Mouse (Mus musculus): Measurements from ENCODE around the gene Ankrd44. TPM values are rescaled to one million over a fixed set of nuclear protein-coding genes. Genes with fewer than 3 reads are reported as not detected.

The Ankrd44 gene
- 2.2 TPM for polyA plus RNA-seq (2012; fragmentation: generic; extraction: Trizol)
- long read RNA-seq, experiment 1, partial matches to known transcripts: 0 of 2 reads
- long read RNA-seq, experiment 1, other reads (novel, unspliced or antisense): 1 of 2 reads
- long read RNA-seq, experiment 2, full-length matches to known transcripts: 5 of 13 reads
- long read RNA-seq, experiment 2, partial matches to known transcripts: 3 of 13 reads
- long read RNA-seq, experiment 2, other reads (novel, unspliced or antisense): 5 of 13 reads

GRCm38 (mm10) chr1:54925971-54926771, at the start of gene Ankrd44:
TSS of gene Ankrd44 (minus strand) at chr1:54926387.
- Histone ChIP-seq H3K36me3 (ENCODE audit: control insufficient read depth, insufficient read depth) (no peaks in the 10 kb centered on the region), H3ac (ENCODE audit: control insufficient read depth, insufficient read length, low read depth) (peak within 1 kb of the TSS; percentile 67), H3K27me3 (ENCODE audit: control insufficient read depth, insufficient read depth, insufficient read length) (no peaks in the 10 kb centered on the region), H3K4me3 (ENCODE audit: insufficient read depth, poor library complexity, severe bottlenecking) (peak within 1 kb of the TSS; percentile 37), H3K79me2 (ENCODE audit: control insufficient read depth, insufficient read depth) (no peaks in the 10 kb centered on the region), H3K79me3 (ENCODE audit: low read depth) (no peaks in the 10 kb centered on the region)
- TF ChIP-seq MYOD1 (IDR thresholded peaks at IDR 0.05; ENCODE audit: control insufficient read depth, insufficient read length, low read depth) (no peak), CTCF (IDR thresholded peaks at IDR 0.05; ENCODE audit: control insufficient read depth, insufficient read depth, insufficient read length) (peak; percentile 96), MAX (IDR thresholded peaks at IDR 0.05) (no peak)

GRCm38 (mm10) chr1:54971687-54972404, 45.7 kb upstream of the Ankrd44 start:
- no peak overlapping the region for H3K4me3 ChIP-seq (ENCODE audit: insufficient read depth, poor library complexity, severe bottlenecking)
- H3K36me3 ChIP-seq (ENCODE audit: control insufficient read depth, insufficient read depth): no peaks in the 10 kb centered on the region
- no peak overlapping the region for H3ac ChIP-seq (ENCODE audit: control insufficient read depth, insufficient read length, low read depth)
- no peaks in the 10 kb centered on the region for H3K27me3 ChIP-seq (ENCODE audit: control insufficient read depth, insufficient read depth, insufficient read length)
- H3K79me3 ChIP-seq (ENCODE audit: low read depth): no peaks in the 10 kb centered on the region
- no peaks in the 10 kb centered on the region for H3K79me2 ChIP-seq (ENCODE audit: control insufficient read depth, insufficient read depth)
- no peak for TF ChIP-seq USF1 (IDR thresholded peaks at IDR 0.05; ENCODE audit: low read depth)
- no peak for TF ChIP-seq MYOG (IDR thresholded peaks at IDR 0.05; ENCODE audit: control insufficient read depth, extremely low read depth, insufficient read length)
- no peak for TF ChIP-seq FOSL1 (IDR thresholded peaks at IDR 0.05; ENCODE audit: insufficient read depth, low read length, poor library complexity, severe bottlenecking)
- no peak for TF ChIP-seq CEBPB (IDR thresholded peaks at IDR 0.05; ENCODE audit: low read depth)
- TF ChIP-seq MAX (IDR thresholded peaks at IDR 0.05): no peak
- no peak for TF ChIP-seq CTCF (IDR thresholded peaks at IDR 0.05; ENCODE audit: control insufficient read depth, insufficient read depth, insufficient read length)
- no peak for TF ChIP-seq MYOD1 (IDR thresholded peaks at IDR 0.05; ENCODE audit: control insufficient read depth, insufficient read length, low read depth)

GRCm38 (mm10) chr1:54966858-54967257, 40.7 kb upstream of the Ankrd44 start:
- Histone ChIP-seq H3K4me3 (ENCODE audit: insufficient read depth, poor library complexity, severe bottlenecking) (no peak overlapping the region), H3K27me3 (ENCODE audit: control insufficient read depth, insufficient read depth, insufficient read length) (no peaks in the 10 kb centered on the region), H3K79me3 (ENCODE audit: low read depth) (no peaks in the 10 kb centered on the region), H3K79me2 (ENCODE audit: control insufficient read depth, insufficient read depth) (no peaks in the 10 kb centered on the region), H3ac (ENCODE audit: control insufficient read depth, insufficient read length, low read depth) (no peak overlapping the region), H3K36me3 (ENCODE audit: control insufficient read depth, insufficient read depth) (no peaks in the 10 kb centered on the region)
- TF ChIP-seq CEBPB (IDR thresholded peaks at IDR 0.05; ENCODE audit: low read depth): no peak
- TF ChIP-seq MYOG (IDR thresholded peaks at IDR 0.05; ENCODE audit: control insufficient read depth, extremely low read depth, insufficient read length): no peak
- TF ChIP-seq FOSL1 (IDR thresholded peaks at IDR 0.05; ENCODE audit: insufficient read depth, low read length, poor library complexity, severe bottlenecking): no peak
- no peak for TF ChIP-seq CTCF (IDR thresholded peaks at IDR 0.05; ENCODE audit: control insufficient read depth, insufficient read depth, insufficient read length)
- TF ChIP-seq USF1 (IDR thresholded peaks at IDR 0.05; ENCODE audit: low read depth): no peak
- no peak for TF ChIP-seq MAX (IDR thresholded peaks at IDR 0.05)
- TF ChIP-seq MYOD1 (IDR thresholded peaks at IDR 0.05; ENCODE audit: control insufficient read depth, insufficient read length, low read depth): no peak

GRCm38 (mm10) chr1:54965159-54965995, 39.2 kb upstream of the Ankrd44 start:
- no peaks in the 10 kb centered on the region for H3K79me3 ChIP-seq (ENCODE audit: low read depth)
- no peak overlapping the region for H3ac ChIP-seq (ENCODE audit: control insufficient read depth, insufficient read length, low read depth)
- no peak overlapping the region for H3K4me3 ChIP-seq (ENCODE audit: insufficient read depth, poor library complexity, severe bottlenecking)
- H3K79me2 ChIP-seq (ENCODE audit: control insufficient read depth, insufficient read depth): no peaks in the 10 kb centered on the region
- H3K36me3 ChIP-seq (ENCODE audit: control insufficient read depth, insufficient read depth): no peaks in the 10 kb centered on the region
- TF ChIP-seq CEBPB (IDR thresholded peaks at IDR 0.05; ENCODE audit: low read depth) (no peak), MYOG (IDR thresholded peaks at IDR 0.05; ENCODE audit: control insufficient read depth, extremely low read depth, insufficient read length) (no peak), MYOD1 (IDR thresholded peaks at IDR 0.05; ENCODE audit: control insufficient read depth, insufficient read length, low read depth) (no peak), USF1 (IDR thresholded peaks at IDR 0.05; ENCODE audit: low read depth) (no peak), CTCF (IDR thresholded peaks at IDR 0.05; ENCODE audit: control insufficient read depth, insufficient read depth, insufficient read length) (no peak), FOSL1 (IDR thresholded peaks at IDR 0.05; ENCODE audit: insufficient read depth, low read length, poor library complexity, severe bottlenecking) (no peak), MAX (IDR thresholded peaks at IDR 0.05) (no peak)
- no peaks in the 10 kb centered on the region for H3K27me3 ChIP-seq (ENCODE audit: control insufficient read depth, insufficient read depth, insufficient read length)

- Histone ChIP-seq H3K79me2 (ENCODE audit: control insufficient read depth, insufficient read depth) (no peaks in the 10 kb centered on the region), H3K36me3 (ENCODE audit: control insufficient read depth, insufficient read depth) (no peaks in the 10 kb centered on the region), H3ac (ENCODE audit: control insufficient read depth, insufficient read length, low read depth) (no peak overlapping the region), H3K4me3 (ENCODE audit: insufficient read depth, poor library complexity, severe bottlenecking) (no peak overlapping the region), H3K79me3 (ENCODE audit: low read depth) (no peaks in the 10 kb centered on the region), H3K27me3 (ENCODE audit: control insufficient read depth, insufficient read depth, insufficient read length) (no peaks in the 10 kb centered on the region)
- TF ChIP-seq MYOG (IDR thresholded peaks at IDR 0.05; ENCODE audit: control insufficient read depth, extremely low read depth, insufficient read length) (no peak), MAX (IDR thresholded peaks at IDR 0.05) (no peak), USF1 (IDR thresholded peaks at IDR 0.05; ENCODE audit: low read depth) (no peak), CEBPB (IDR thresholded peaks at IDR 0.05; ENCODE audit: low read depth) (no peak), FOSL1 (IDR thresholded peaks at IDR 0.05; ENCODE audit: insufficient read depth, low read length, poor library complexity, severe bottlenecking) (no peak), CTCF (IDR thresholded peaks at IDR 0.05; ENCODE audit: control insufficient read depth, insufficient read depth, insufficient read length) (no peak), MYOD1 (IDR thresholded peaks at IDR 0.05; ENCODE audit: control insufficient read depth, insufficient read length, low read depth) (no peak)
Measured at GRCm38 (mm10) chr1:54961724-54962123, 35.5 kb upstream of the Ankrd44 start.
